Mouse (Mus musculus): ENCODE data around the gene Smarcd1.

The Smarcd1 gene

GRCm38 (mm10) chr15:99731167-99731566 is 29.2 kb downstream of the Smarcd1 start:
- DNase-seq (ENCODE audit: low spot score in 2 of 2): no peak

DNA sequence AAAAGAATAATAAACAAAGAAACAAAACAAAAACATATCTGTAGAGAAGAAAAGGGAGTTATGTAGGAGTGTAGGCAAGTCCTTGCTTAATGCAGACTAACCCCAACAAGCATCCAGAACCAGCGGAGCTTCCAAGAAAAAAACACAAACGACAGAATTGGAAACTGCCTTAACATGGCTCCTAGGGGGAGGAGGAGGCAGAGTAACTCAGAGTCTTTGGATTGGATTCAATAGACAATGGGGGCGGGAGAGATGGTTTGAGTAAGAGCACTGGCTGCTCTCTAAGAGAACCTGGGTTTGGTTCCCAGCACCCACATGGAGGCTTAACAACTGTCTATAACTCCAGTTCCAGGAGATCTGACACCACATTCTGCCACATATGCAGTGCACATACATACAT is 29.7 kb downstream of the Smarcd1 start:
- DNase-seq (ENCODE audit: low spot score in 2 of 2): no peak

DNA sequence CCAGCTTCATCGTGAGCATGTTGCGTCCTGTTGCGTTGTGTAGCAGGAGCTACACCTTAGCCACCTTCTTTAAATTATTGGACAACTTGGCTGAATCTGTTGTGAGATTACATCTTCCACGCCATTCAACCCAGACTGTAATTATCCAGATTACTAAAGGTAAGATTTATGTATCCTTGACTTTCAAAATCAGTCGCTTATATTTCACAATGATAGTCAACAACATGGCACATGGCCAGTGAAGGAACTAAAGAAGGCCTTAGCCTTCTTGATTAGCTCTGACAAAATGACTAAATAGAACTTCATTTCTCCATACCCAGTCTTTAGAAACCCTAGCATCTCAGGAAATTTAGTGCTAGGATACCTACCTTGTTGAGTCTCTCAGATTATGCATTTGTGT is 31.3 kb downstream of the Smarcd1 start:
- no peak for DNase-seq (ENCODE audit: low spot score in 2 of 2)

GRCm38 (mm10) chr15:99735631-99736030 is 33.7 kb downstream of the Smarcd1 start:
- peak; percentile 100 for DNase-seq (ENCODE audit: low spot score in 2 of 2)

DNA sequence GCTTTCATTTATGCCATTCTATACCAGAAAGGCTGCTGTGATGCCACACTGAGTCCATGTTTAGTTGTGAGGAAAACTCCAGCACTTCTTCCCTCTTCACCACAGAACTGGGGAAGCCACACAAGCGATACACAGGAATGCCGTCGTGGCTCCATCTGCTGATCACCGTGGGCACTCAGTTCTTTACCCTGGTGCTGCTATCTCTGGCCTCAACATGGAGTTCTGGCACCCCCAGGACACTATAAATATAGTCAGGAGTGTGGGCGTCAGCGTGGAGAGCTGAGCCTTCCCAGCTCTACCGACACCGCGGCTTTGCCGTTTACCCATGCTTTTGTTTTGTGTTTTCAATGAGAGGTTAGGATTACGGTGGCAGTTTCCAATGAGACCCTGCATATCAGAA is 34.7 kb downstream of the Smarcd1 start:
- no peak for DNase-seq (ENCODE audit: low spot score in 2 of 2)

- DNase-seq (ENCODE audit: low spot score in 2 of 2): no peak
Observed at GRCm38 (mm10) chr15:99740229-99740628, 38.3 kb downstream of the Smarcd1 start.

DNA sequence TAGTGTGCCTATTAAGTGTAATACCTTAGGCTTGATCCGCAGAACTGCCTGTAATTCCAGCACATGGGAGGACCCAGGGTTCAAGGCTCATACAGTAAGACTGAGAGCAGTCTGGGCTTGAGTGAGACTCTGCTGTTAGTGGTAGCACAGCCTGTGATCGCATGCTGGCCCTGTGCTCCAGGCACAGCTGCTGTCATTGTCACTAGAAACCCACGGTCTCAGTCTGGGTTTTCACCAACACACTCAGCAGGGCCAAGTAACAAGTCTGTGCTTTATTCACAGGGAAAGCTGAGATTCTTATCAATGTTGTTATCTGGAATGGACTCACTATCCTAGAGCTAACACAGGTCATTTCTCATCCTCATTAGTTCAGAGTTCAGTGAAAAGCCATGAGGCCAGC is 52.3 kb downstream of the Smarcd1 start:
- no peak for DNase-seq (ENCODE audit: low spot score in 2 of 2)
